Mouse (Mus musculus) common myeloid progenitor, adult 5-6 weeks (primary cell): ENCODE results near the gene Rfx4. TPM values are rescaled to one million over a fixed set of nuclear protein-coding genes. Genes with fewer than 3 reads are reported as not detected.

Experiments used
- ATAC-seq: replicated peaks from 2 replicates; pipeline ENCODE4 v1.8.0; 2016; ENCODE audit warnings: low read depth, mild to moderate bottlenecking, moderate TSS enrichment, inconsistent platforms; ENCODE audit not compliant: poor library complexity, severe bottlenecking
- total RNA-seq: library from RNA; stranded (forward); fragments of 200-1000, 187-1606 nt; gene quantifications from 2 replicates; pipeline ENCODE4 v1.2.3, GENCODE M21; 2017

Rfx4 gene
- total RNA-seq, 1 experiment from 2014 or later = not detected

- no peak for ATAC-seq
Observed at GRCm38 (mm10) chr10:84940356-84940755, 184.5 kb downstream of the Rfx4 start.

GRCm38 (mm10) chr10:84945692-84946091, 189.8 kb downstream of the Rfx4 start:
- no peak for ATAC-seq

- ATAC-seq = no peak
Observed at GRCm38 (mm10) chr10:84948970-84949683, 193.3 kb downstream of the Rfx4 start.

GRCm38 (mm10) chr10:84949684-84950010, 193.8 kb downstream of the Rfx4 start:
- no peak for ATAC-seq

- ATAC-seq = no peak
Observed at GRCm38 (mm10) chr10:84950384-84950783, 194.5 kb downstream of the Rfx4 start.

- no peak for ATAC-seq
Observed at GRCm38 (mm10) chr10:84954236-84954635, 198.4 kb downstream of the Rfx4 start.

Other genes with a start within 250 kb of the Rfx4 start
- 32.7 and 35.9 TPM in 2 replicates for gene Ckap4, start 222.0 kb upstream of the Rfx4 start, total RNA-seq
- 11.2 and 21.0 TPM in 2 replicates for gene Tcp11l2, start 179.4 kb upstream of the Rfx4 start, total RNA-seq
- 41.5 and 45.5 TPM in 2 replicates for gene Polr3b, start 133.8 kb upstream of the Rfx4 start, total RNA-seq
- 15.8 and 21.5 TPM in 2 replicates for gene Ric8b, start 161.6 kb downstream of the Rfx4 start, total RNA-seq